Mouse (Mus musculus) spleen, adult 18-20 months (tissue): ENCODE results near the gene Zfp865.
A peak's percentile ranks its signal among the peaks of the same experiment; 100 is the strongest.

Experiments used
- DNase-seq, 2 experiments: peaks; one replicate each; pipeline ENCODE4 v3.0.0; 2022; ENCODE audit warnings: mixed read lengths in 2 of 2

The Zfp865 gene

GRCm38 (mm10) chr7:5083325-5084105 is 63.3 kb downstream of the Zfp865 start:
- DNase-seq: peak; percentile 42 to 46

DNA sequence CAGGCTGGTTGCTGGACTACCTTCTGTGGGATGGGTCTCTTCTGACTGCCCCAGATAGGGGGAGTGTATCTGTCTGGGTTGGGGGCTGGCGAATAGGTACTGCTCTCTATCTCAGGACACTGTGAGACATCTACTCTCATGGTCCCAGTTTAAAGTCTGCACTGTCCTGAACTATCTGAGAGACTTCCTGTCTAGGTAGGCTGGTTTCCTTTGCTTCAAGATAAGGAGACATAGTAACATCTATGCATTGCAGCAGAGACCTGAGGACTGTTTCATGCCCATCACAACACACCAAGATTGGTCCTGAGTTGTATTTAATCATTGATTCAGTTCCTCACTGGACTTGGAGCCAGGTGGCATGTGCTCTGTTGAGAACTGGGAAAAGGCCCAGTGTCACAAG is 65.3 kb downstream of the Zfp865 start:
- no peak for DNase-seq
